Mouse (Mus musculus): ENCODE results near the gene Heyl.

The Heyl gene

DNA sequence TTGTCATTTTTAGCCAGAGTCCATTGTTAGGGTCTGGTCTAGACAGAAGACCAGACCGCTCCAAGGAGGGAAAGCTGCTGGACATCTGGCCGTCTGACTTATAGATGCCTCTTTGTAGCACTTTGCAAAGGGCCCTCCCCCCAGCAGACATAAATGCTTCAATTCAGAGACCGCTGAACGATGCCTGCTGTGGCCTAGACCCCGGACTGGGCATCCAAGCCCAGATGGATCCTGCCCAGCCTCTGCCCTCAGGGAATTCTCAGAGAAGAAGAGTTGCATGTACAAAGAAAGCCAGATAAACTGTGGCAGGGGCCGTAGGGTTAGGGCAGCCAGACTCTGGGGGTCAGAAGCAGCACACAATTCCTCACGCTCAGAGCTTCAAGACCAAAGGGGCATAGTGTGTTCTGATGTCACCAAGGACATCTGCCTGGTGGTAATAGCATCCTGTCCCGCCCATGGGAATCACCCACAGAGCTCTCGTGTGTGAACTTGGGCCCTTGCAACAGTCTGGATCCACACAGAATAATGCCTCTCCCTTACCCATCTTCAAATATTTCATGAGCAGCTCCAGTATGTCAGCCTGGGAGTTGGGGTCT is 2.6 kb downstream of the Heyl start:
- no peak for DNase-seq

GRCm38 (mm10) chr4:123236431-123237031 is 3.2 kb downstream of the Heyl start:
- DNase-seq = peak in 1 of 2 experiments; percentile 54

DNA sequence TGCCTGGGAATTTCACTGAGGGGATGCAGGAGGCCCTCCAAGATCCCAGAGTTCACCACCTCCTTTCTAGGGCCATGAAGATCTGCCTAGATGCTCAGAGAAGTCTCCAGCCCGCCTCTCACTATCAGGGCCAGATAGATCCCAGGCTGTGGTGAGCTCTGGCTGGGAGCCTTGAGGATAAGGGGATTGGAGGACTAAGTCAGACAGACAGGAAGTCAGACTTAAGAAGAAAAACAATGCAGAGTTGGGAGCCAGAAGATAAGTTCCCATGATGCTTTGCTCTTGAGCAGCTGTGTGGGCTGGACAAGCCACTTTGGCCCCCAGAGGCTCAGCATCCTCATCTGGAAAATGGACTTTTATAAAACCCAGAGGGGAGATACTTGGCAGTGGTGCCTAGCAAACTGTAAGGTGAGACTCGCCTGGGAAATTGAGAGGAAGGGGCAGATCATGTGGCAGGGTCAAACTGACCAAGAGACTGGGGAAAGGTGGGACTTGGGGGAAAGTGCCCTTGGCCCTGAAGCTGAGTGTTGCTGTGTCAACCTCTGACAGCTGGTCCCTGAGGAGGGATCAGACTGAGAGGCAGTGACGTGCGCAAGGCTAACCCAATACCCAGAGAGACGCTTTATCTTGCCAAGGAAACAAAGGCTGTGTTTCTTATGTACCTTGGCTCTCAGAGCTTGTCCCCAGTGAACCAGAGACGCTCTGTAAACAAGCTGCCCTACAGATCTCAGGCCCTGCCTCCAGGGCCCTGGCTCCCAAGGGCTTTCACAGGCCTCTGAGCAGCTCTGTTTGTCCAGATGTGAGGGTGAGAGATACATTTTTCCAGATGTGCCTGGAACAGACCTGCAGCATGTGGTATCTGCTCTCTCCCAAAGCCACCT is 4.3 kb downstream of the Heyl start:
- DNase-seq = peak; percentile 22 to 64

DNA sequence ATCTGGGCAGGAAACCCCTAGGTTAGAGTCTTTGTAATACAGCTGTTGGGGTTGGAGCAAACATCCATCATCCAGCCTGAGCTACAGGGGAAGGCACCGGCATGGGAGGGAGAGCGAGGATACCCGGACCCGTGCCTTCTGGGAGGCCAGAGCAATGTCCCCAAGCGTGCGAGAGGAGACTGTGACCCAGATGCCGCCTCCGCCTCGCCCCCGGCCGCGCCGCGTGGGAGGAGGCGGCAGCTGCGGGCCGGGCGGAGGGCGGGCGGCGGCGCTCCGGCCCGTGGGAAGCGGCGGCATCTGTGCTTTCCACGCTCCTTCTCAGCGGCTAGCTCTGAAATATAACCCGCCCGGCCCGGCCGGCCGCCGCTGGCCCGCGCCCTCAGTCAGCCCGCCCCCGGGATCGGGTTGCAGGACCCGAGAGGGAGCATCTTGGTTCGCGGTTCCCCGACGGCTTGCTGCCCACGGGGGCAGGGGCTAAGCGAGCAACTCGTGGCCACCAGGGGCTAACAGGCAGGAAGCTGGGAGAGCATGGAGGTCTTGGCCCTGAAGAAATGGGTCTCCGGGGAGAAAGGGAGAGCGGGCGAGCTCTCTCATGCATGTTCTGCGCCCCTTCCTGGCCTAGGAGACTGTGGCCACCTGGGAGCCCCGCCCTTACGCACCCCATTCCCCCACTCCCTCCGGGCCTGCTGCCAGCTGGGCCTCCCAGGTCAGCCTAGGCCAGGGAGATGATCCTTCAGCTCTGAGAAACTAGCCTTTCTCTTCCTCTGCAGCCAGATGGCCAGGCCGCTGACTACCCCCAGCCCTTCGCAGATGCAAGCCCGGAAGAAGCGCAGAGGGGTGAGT is 6.2 kb downstream of the Heyl start:
- DNase-seq = peak; percentile 47 to 57

DNA sequence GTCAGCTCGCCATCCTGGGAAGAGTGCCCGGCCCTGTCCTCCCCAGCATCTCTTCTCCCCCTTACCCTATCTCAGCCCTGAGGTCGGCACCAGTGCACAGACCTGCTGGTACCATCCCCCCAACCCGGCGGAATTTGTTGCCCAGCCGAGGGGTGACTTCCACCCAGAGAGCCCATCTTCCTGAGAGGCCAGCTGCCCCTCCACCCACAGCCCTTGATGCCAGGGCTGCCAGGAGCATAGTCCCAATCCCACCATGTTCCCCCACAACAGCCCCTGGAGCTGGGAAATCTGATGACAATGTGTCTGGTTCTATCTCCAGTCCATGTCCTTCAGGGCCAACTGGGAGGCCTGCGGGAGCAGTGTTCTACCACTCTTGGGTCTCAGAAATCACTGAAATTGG is 12.9 kb downstream of the Heyl start:
- DNase-seq = no peak

DNA sequence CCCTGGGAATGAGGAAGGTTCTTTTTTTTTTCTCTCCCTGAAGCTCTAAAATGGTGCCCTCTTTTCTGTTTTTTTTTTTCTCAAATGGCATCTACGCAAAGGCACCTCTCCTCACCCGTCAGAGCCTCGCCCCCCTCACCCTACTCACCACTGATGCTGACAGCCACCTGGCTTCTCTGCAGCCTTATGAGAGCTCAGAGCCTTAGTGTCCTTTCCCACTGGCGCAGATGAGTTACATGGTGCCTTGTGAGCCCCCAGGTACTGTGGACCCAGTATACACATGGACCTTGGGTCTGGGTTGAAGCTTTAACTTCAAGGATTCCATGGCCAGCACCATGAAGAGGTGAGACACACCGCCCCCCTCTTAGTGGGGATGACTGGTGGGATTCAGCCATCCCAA is 13.3 kb downstream of the Heyl start:
- DNase-seq = no peak

GRCm38 (mm10) chr4:123247147-123247880 is 14.0 kb downstream of the Heyl start:
- DNase-seq = peak; percentile 33 to 57

DNA sequence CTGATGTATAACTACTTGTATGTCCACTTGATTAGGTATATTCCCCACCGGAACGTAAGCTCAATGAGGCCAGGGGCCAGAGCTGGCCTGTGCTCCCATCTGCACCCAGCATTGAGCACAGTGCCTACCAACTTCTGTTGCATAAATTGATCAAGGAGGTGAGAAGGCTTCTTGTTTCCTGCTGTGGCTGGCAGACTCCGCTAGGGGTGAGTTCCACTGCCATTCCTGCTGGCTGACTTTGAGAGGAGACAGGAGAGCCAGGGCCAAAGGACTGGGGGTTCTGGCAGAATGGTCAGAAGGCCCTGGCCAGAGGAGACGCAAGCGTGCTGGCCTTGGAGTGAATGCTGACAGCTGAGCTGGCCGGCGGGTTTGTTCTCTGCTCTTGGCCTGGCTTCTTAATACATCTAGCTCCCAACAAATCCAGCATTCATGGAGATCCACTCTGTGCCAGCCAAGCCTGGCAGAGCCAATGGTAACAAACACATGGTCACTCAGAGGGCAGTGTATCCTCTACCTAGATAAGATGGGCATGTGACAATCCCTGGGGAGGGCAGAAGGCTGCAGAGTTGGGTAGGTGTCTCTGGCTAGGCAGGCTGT is 15.7 kb downstream of the Heyl start:
- peak; percentile 45 to 68 for DNase-seq

- no peak for DNase-seq
Measured at GRCm38 (mm10) chr4:123252214-123252613, 18.9 kb downstream of the Heyl start.

DNA sequence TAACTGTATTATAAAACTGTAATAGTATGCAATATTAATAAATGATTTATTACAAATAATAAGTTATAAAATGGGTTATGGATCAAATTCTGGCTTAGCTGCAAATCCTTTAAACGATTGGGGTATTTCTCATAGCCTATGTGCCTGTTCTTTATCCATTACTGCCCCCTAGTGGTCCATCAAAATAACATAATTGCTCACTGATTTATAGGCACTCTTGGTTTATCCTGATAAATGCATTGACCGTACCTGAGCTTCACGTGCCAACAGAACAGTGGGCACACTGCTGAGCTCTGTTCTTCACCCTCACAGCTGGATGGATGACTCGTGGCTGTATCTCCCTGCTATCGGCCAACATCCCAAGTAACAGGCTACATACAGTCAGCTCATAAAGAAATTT is 21.3 kb downstream of the Heyl start:
- no peak for DNase-seq

- no peak for DNase-seq
Measured at GRCm38 (mm10) chr4:123260071-123260746, 26.9 kb downstream of the Heyl start.

GRCm38 (mm10) chr4:123261721-123262401 is 28.5 kb downstream of the Heyl start, which contains the start of gene Pabpc4:
TSS of gene Pabpc4 (plus strand) at chr4:123262351.
- no peak for DNase-seq

- DNase-seq = no peak
Measured at GRCm38 (mm10) chr4:123271063-123271462, 37.7 kb downstream of the Heyl start.

DNA sequence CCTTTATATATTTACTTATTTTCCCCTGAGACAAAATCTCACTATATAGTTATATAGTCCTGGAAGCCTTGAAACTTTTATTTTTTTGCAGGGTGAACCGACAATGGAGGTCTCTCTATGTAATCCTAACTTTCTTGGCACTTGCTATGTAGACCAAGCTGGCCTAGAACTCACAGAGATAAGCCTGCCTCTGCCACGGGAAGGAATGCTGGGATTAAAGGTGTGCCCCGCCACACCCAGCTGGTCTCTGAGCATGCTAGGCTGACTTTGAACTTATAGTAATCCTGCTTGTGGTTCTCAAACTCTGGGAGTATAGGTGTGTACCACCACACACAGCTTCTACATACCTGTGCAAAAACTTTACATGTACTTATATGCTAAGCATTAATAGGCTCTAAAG is 46.8 kb downstream of the Heyl start:
- DNase-seq = no peak

GRCm38 (mm10) chr4:123282500-123282899 is 49.1 kb downstream of the Heyl start:
- DNase-seq = peak; percentile 90 to 93

DNA sequence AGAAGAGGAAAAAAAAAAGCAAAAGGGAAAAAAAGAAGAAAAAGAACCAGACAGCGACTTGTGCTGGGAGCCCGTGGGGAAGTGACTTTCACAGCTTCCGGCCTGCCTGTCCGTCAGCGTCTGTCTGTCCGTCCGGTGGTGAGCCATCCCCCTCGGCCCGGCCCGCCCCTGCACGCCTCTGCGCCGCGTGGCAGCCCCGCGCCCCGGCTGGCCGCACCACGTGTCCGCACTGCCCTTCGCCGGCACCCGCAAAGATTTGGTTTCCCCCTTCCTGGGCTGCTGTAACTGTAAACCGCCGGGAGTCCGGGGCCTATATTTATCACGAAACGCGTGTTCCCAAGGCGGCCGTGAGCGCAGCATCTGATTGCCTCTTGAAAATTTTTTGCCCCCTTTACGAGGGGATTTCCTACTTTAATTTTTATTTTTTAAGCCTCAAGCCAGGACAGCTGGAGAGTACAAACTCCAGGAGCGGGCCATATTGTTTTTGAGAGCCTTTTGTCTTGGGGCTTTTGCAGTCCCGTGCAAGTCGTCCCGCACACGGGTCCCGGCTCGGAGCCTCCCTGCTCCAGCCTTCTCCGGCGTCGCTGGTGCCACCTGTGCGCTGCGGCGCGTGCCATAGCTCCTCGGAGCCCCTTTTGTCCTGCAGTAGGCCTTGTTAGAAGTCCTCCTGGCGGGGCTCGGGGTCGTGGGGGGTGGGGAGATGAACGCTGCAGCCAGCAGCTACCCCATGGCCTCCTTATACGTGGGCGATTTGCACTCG is 49.7 kb downstream of the Heyl start:
- peak; percentile 34 to 43 for DNase-seq

GRCm38 (mm10) chr4:123283675-123284064 is 50.3 kb downstream of the Heyl start:
- DNase-seq = peak in 1 of 2 experiments; percentile 25

- DNase-seq = no peak
Measured at GRCm38 (mm10) chr4:123284731-123285624, 51.6 kb downstream of the Heyl start.

GRCm38 (mm10) chr4:123286790-123287189 is 53.4 kb downstream of the Heyl start:
- no peak for DNase-seq
